Mouse (Mus musculus): ENCODE measurements around the gene Rapgef5.

DNA sequence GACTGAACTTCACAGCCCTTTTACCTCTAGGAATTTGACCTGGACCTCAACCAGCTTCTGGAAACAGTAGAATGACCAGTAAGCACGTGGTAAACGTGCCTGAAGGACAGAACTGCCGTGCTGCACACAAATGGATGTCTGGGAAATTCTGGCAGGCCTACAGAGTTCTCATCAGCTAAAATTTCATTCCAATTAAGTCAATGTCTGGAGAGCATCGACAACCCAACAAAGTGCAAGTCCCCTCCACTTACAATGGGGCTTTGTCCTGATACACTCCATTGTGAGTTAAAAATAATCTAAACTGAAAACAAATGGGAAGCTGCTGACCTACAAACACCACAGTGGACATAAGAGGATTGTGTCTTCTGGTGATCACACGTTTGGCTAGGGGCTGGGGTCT, 260.6 kb downstream of the Rapgef5 start:
- TF ChIP-seq CTCF (IDR thresholded peaks at IDR 0.05; ENCODE audit: control insufficient read depth, insufficient read depth, insufficient read length): no peak
- no peak for TF ChIP-seq FOSL1 (IDR thresholded peaks at IDR 0.05; ENCODE audit: insufficient read depth, low read length, poor library complexity, severe bottlenecking)
- no peak for TF ChIP-seq MYOG (IDR thresholded peaks at IDR 0.05; ENCODE audit: control insufficient read depth, extremely low read depth, insufficient read length)
- TF ChIP-seq MYOD1 (IDR thresholded peaks at IDR 0.05; ENCODE audit: control insufficient read depth, insufficient read length, low read depth): no peak
- TF ChIP-seq CEBPB (IDR thresholded peaks at IDR 0.05; ENCODE audit: low read depth): no peak
